Mouse (Mus musculus): ENCODE data around the gene Katnbl1.

DNA sequence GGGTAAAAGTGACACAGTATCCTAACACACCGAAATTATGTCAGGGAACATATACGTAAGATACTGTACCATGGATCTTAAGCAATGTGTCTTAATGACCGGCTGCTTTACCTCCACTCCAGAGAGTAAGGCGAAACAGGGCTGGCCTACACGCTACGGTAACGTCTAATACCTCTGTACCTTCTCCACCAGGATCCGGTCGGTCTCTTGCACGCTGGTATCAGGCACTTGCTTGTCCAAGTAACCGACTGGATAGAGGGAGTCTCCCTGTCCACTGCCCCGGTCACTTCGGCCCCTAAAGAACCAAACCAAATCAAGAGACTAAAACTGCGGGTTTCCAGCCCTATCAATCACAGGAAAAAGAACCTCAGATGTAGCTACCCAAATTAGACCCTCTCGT lies 11.8 kb upstream of the Katnbl1 start:
- TF ChIP-seq CTCF (IDR thresholded peaks at IDR 0.05; ENCODE audit: low read depth, low read length) (no peak), POLR2A (IDR thresholded peaks at IDR 0.05; ENCODE audit: borderline replicate concordance, low read depth, low read length) (no peak)

All from bone marrow macrophage, adult 2 months (primary cell).